Comparison of ENCODE assay signal across 18 mouse cellular contexts in genomic region chr5:43692489-43692888, GRCm38 (mm10). TPM values are rescaled to one million over a fixed set of nuclear protein-coding genes. Genes with fewer than 3 reads are reported as not detected.
DNase-seq lines count a peak whose midpoint lies in the region; ATAC-seq lines count a peak whose summit lies in the region.
"Had no signal": no experiment of that assay in that cellular context is flagged by ENCODE, and none has a peak within 500 bp of the region (broad histone marks: within the 10 kb centered on the region; RNA-seq: fewer than 3 reads in every experiment).

No protein-coding gene starts in this region.

- DNase-seq in heart, adult 11 months = peak; percentile 78
- no peak for DNase-seq in heart, adult 9 months (ENCODE audit: low spot score in 2 of 2)
- DNase-seq in 3134 (ENCODE audit: extremely low read depth, insufficient read length, low spot score) (peak; percentile 80), MN1 (ENCODE audit: low spot score) (peak; percentile 39)
- DNase-seq in fibroblast of lung, adult 2 months (ENCODE audit: low read depth) = peak; percentile 85
- no peak for DNase-seq in thymus, postnatal 4 days
- DNase-seq: cerebellum, adult 8-10 months; heart, postnatal 10 days; lung, postnatal 14 days; right cerebral cortex, postnatal 14 days; thymus, adult 18-20 months had no signal

- H3K4me3 ChIP-seq in intestine, embryonic 16.5 days (ENCODE audit: low read length) = no peak overlapping the region
- H3K4me3 ChIP-seq: erythroblast, embryonic 14.5 days; forebrain, embryonic 15.5 days; hindbrain, embryonic 13.5 days; megakaryocyte, embryonic 14.5 days; midbrain, embryonic 15.5 days had no signal

- no peaks in the 10 kb centered on the region for H3K4me1 ChIP-seq in intestine, embryonic 16.5 days (ENCODE audit: control insufficient read depth, insufficient read depth, low read length)
- H3K4me1 ChIP-seq: forebrain, embryonic 15.5 days; hindbrain, embryonic 13.5 days; megakaryocyte, embryonic 14.5 days; midbrain, embryonic 15.5 days had no signal

- no peak for ATAC-seq in intestine, embryonic 16.5 days
- ATAC-seq: forebrain, embryonic 15.5 days; midbrain, embryonic 15.5 days had no signal

- H3K9ac ChIP-seq in intestine, embryonic 16.5 days (ENCODE audit: low read depth, low read length) = no peak overlapping the region
- H3K9ac ChIP-seq: forebrain, embryonic 15.5 days; hindbrain, embryonic 13.5 days; midbrain, embryonic 15.5 days had no signal

- H3K4me2 ChIP-seq in intestine, embryonic 16.5 days (ENCODE audit: low read depth, low read length) = no peak overlapping the region
- H3K4me2 ChIP-seq: forebrain, embryonic 15.5 days; heart, embryonic 11.5 days; hindbrain, embryonic 13.5 days; midbrain, embryonic 15.5 days had no signal

- peaks cover 11% of the 10 kb centered on the region; the same call in 1 of the 2 replicates for H3K36me3 ChIP-seq in intestine, embryonic 16.5 days (ENCODE audit: control insufficient read depth, insufficient read depth, low read length)

- H3K27ac ChIP-seq in intestine, embryonic 16.5 days (ENCODE audit: low read length) = no peak overlapping the region
- H3K27ac ChIP-seq: forebrain, embryonic 15.5 days; hindbrain, embryonic 13.5 days; midbrain, embryonic 15.5 days had no signal

- no peaks in the 10 kb centered on the region for H3K27me3 ChIP-seq in intestine, embryonic 16.5 days (replicated peaks; ENCODE audit: control insufficient read depth, insufficient read depth, low read length)
- H3K27me3 ChIP-seq: forebrain, embryonic 15.5 days; hindbrain, embryonic 13.5 days; megakaryocyte, embryonic 14.5 days; midbrain, embryonic 15.5 days had no signal

- no peaks in the 10 kb centered on the region for H3K9me3 ChIP-seq in intestine, embryonic 16.5 days (ENCODE audit: control insufficient read depth, low read length)
- H3K9me3 ChIP-seq: forebrain, embryonic 15.5 days; hindbrain, embryonic 13.5 days; megakaryocyte, embryonic 14.5 days; midbrain, embryonic 15.5 days had no signal

- WGBS in intestine, embryonic 16.5 days = 81% methylated on average over 4 of the region's 4 CpGs

RNA-seq across cellular contexts. Expression of gene Cc2d2a, which starts 30.3 kb away (rescaled TPM):
- 8.1 and 8.7 TPM in 2 replicates for polyA plus RNA-seq in intestine, embryonic 16.5 days (2015; fragmentation: Nextera tagmentation; extraction: Ambion mirVana)
- polyA plus RNA-seq: erythroblast, embryonic 14.5 days had no signal

Comparison
In these comparisons a context has a peak if more than half of its experiments do, and no peak if none do; other contexts are left out.
1. DNase-seq: peak in heart, adult 11 months (single experiment), 3134 (single experiment), MN1 (single experiment) and fibroblast of lung, adult 2 months (single experiment); none in heart, adult 9 months (0 of 2) and thymus, postnatal 4 days (single experiment).